Mouse (Mus musculus) urinary bladder, adult 2 months (tissue): Measurements from ENCODE around the gene Cblc. TPM values are rescaled to one million over a fixed set of nuclear protein-coding genes. Genes with fewer than 3 reads are reported as not detected.

Experiments used
- DNase-seq: peaks from one replicate; pipeline ENCODE4 v3.0.0; 2022; ENCODE audit warnings: low spot score
- polyA plus RNA-seq: library from polyadenylated mRNA; depleted of rRNA; stranded (reverse); fragments of >200 nt; gene quantifications from 2 replicates; pipeline ENCODE4 v1.2.3, GENCODE M21; 2012

Gene Cblc
- polyA plus RNA-seq, 1 experiment, result 37.5 TPM

- no peak for DNase-seq
Measured at GRCm38 (mm10) chr7:19782645-19783044, 14.0 kb downstream of the Cblc start.

GRCm38 (mm10) chr7:19781741-19782140 is 14.9 kb downstream of the Cblc start:
- DNase-seq, result no peak

- no peak for DNase-seq
Measured at GRCm38 (mm10) chr7:19779903-19780302, 16.7 kb downstream of the Cblc start.

GRCm38 (mm10) chr7:19778645-19779044 is 18.0 kb downstream of the Cblc start:
- no peak for DNase-seq

GRCm38 (mm10) chr7:19777049-19777723 is 19.4 kb downstream of the Cblc start:
- no peak for DNase-seq

- DNase-seq, result no peak
Measured at GRCm38 (mm10) chr7:19771682-19772081, 24.9 kb downstream of the Cblc start.

GRCm38 (mm10) chr7:19770984-19771391 is 25.6 kb downstream of the Cblc start, which contains the start of gene Bcam:
Gene Bcam, minus strand, starts transcription at chr7:19771016.
- DNase-seq, result no peak

- peak; percentile 81 for DNase-seq
Measured at GRCm38 (mm10) chr7:19770375-19770754, 26.2 kb downstream of the Cblc start.

- no peak for DNase-seq
Measured at GRCm38 (mm10) chr7:19769434-19770374, 26.9 kb downstream of the Cblc start.

- no peak for DNase-seq
Measured at GRCm38 (mm10) chr7:19769001-19769400, 27.6 kb downstream of the Cblc start.

- no peak for DNase-seq
Measured at GRCm38 (mm10) chr7:19768251-19768650, 28.4 kb downstream of the Cblc start.

GRCm38 (mm10) chr7:19764581-19764980 is 32.0 kb downstream of the Cblc start:
- DNase-seq, result no peak

- no peak for DNase-seq
Measured at GRCm38 (mm10) chr7:19763829-19764477, 32.7 kb downstream of the Cblc start.

- DNase-seq, result no peak
Measured at GRCm38 (mm10) chr7:19762283-19762682, 34.3 kb downstream of the Cblc start.

- no peak for DNase-seq
Measured at GRCm38 (mm10) chr7:19760021-19760420, 36.6 kb downstream of the Cblc start.

GRCm38 (mm10) chr7:19758623-19759022 is 38.0 kb downstream of the Cblc start:
- no peak for DNase-seq

GRCm38 (mm10) chr7:19755851-19756786 is 40.5 kb downstream of the Cblc start:
- DNase-seq, result no peak

- DNase-seq, result no peak
Measured at GRCm38 (mm10) chr7:19755008-19755407, 41.6 kb downstream of the Cblc start.

- DNase-seq, result no peak
Measured at GRCm38 (mm10) chr7:19754065-19754464, 42.5 kb downstream of the Cblc start.

GRCm38 (mm10) chr7:19753587-19753986 is 43.0 kb downstream of the Cblc start:
- no peak for DNase-seq

GRCm38 (mm10) chr7:19752652-19753051 is 44.0 kb downstream of the Cblc start:
- no peak for DNase-seq
